Mouse (Mus musculus) liver, postnatal 0 days (tissue): ENCODE results near the gene Rasa2.

Source experiments
- CTCF ChIP-seq: sonication (generic); IDR thresholded peaks from 2 replicates; pipeline ENCODE4 v1.5.1; 2016; ENCODE audit warnings: antibody characterized with exemption, low read depth
- EP300 ChIP-seq: IDR thresholded peaks from 2 replicates; pipeline ENCODE4 v1.6.1; 2016; ENCODE audit warnings: antibody characterized with exemption, low read depth, mild to moderate bottlenecking

- TF ChIP-seq CTCF (no peak), EP300 (no peak)
Measured at GRCm38 (mm10) chr9:96629151-96629550, 2.3 kb downstream of the Rasa2 start.
